Mouse (Mus musculus) cerebellum, adult 2 months (tissue): ENCODE results near the gene Csrp1. TPM values are rescaled to one million over a fixed set of nuclear protein-coding genes. Genes with fewer than 3 reads are reported as not detected.

Source experiments
- DNase-seq, 2 experiments: peaks; one replicate each; pipeline ENCODE4 v3.0.0; 2021
- H3K27ac ChIP-seq: fragments of 200-500 bp; 2 replicates; pipeline ENCODE4 v1.5.1; 2012; ENCODE audit warnings: low read length, control low read depth, inconsistent platforms; ENCODE audit not compliant: insufficient read depth
- H3K27me3 ChIP-seq: fragments of 200-500 bp; 2 replicates; pipeline ENCODE4 v1.6.1; 2012; ENCODE audit warnings: inconsistent platforms, mild to moderate bottlenecking, low read length, moderate library complexity; ENCODE audit not compliant: control insufficient read depth, insufficient read depth
- H3K4me1 ChIP-seq: fragments of 200-500 bp; 2 replicates; pipeline ENCODE4 v1.6.1; 2011; ENCODE audit warnings: low read length; ENCODE audit not compliant: control insufficient read depth, insufficient read depth
- H3K4me3 ChIP-seq: fragments of 200-500 bp; replicated peaks from 2 replicates; pipeline ENCODE3; 2011; ENCODE audit warnings: mild to moderate bottlenecking, low read depth, low read length, control low read depth; ENCODE audit not compliant: insufficient read depth
- CTCF ChIP-seq: fragments of 200-500 bp; IDR thresholded peaks from 2 replicates; pipeline ENCODE4 v1.5.1; 2011; ENCODE audit warnings: low read depth, mild to moderate bottlenecking, control low read depth, low read length, moderate library complexity, borderline replicate concordance; ENCODE audit not compliant: insufficient read depth
- POLR2A ChIP-seq: fragments of 200-500 bp; IDR thresholded peaks from 2 replicates; pipeline ENCODE4 v1.6.1; 2011; ENCODE audit warnings: low read length, control low read depth, borderline replicate concordance; ENCODE audit not compliant: insufficient read depth
- WGBS: fragments of 180-500 bp; shearing (Covaris S2); methylation state at CpG from one replicate; pipeline ENCODE4 v1.1.7; 2018; 5-methylcytosine and 5-hydroxymethylcytosine counted together
- polyA plus RNA-seq: library from polyadenylated mRNA; depleted of rRNA; stranded (reverse); fragments of >200 nt; gene quantifications from 2 replicates; pipeline ENCODE4 v1.2.3, GENCODE M21; 2012

Csrp1 gene
- polyA plus RNA-seq, 1 experiment: 434 TPM

DNA sequence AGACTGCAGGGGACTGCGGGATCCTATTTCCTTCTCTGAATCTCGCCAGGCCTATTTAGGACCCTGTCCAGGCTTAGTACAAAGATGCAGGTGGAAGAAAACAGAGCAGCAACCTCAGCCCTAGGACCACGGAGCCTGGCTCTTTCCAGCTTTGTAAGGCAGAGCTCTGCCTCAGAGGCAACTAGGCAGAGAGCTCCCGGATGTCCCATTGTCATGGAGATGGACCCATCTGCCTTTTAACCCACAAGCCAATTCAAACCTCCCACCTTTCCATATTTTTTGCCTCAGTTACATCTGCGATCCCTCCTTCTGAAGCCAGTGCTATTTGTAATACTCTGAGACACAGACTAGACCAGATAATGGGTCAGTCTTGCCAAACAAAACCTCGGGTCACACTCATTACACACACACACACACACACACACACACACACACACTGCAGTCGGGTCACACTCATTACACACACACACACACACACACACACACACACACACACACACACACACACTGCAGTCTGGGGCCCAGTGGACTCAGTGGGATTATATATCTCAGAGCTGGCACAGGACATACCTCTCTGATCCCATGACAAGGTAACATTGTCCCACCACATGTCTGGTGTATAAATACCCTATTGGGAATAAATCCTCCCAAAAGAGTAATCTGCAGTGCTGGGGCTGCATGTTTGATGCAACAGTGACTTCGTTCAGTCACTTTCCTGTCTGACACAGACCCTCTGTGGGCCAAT, 42.8 kb upstream of the Csrp1 start:
- 62% methylated on average over 8 of the region's 8 CpGs for WGBS

DNA sequence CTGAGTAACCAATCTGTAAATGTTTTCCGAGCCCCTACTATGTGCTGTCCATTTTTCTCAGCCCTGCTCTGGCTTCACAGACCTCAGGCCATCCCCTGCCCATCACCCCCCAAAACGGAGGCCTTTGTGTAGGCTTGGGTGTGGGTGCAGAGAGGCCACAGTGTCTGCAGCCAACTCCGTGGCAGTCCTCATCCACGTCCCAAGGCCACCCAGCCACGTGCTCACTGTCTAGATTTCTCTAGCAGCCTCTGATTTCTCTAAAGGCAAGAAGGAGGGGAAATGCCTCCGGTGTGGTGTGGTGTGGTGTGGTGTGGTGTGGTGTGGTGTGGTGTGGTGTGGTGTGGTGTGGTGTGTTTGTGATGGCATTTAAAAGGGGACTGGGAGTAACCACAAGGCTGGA, 41.7 kb upstream of the Csrp1 start:
- no peak for DNase-seq
- WGBS: 79% methylated on average over 6 of the region's 6 CpGs
- Histone ChIP-seq H3K4me1 (no peaks in the 10 kb centered on the region), H3K4me3 (no peak overlapping the region), H3K27me3 (no peaks in the 10 kb centered on the region), H3K27ac (no peak overlapping the region)
- TF ChIP-seq POLR2A (no peak), CTCF (no peak)

More for the DNA sequence above, 42.8 kb upstream of the Csrp1 start:
- Histone ChIP-seq H3K4me1 (no peaks in the 10 kb centered on the region), H3K27ac (no peak overlapping the region), H3K27me3 (no peaks in the 10 kb centered on the region), H3K4me3 (no peak overlapping the region)
- DNase-seq: no peak
- TF ChIP-seq CTCF (no peak), POLR2A (no peak)

DNA sequence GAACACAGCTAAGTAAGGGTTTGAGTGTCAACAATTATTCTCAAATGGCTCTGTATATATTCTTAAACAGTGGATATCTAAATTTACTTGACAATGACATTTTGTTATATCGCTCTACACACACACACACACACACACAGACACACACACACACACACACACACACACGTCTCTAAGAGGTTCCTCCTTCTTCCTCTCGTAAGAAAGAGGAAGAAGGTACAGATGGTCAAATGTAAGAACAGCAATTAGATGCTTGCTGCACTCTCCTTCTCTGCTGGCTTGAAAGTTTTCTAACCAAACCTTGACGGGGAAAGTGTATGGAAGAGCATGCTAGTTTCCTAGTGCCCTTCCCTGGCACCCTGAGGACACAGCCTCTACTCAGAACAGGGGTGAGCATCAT, 39.1 kb upstream of the Csrp1 start:
- no peak overlapping the region for H3K27ac ChIP-seq
- 73% methylated on average over 4 of the region's 4 CpGs for WGBS
- H3K4me3 ChIP-seq: no peak overlapping the region
- no peaks in the 10 kb centered on the region for H3K27me3 ChIP-seq
- TF ChIP-seq POLR2A (no peak), CTCF (no peak)
- no peaks in the 10 kb centered on the region for H3K4me1 ChIP-seq
- DNase-seq: no peak

DNA sequence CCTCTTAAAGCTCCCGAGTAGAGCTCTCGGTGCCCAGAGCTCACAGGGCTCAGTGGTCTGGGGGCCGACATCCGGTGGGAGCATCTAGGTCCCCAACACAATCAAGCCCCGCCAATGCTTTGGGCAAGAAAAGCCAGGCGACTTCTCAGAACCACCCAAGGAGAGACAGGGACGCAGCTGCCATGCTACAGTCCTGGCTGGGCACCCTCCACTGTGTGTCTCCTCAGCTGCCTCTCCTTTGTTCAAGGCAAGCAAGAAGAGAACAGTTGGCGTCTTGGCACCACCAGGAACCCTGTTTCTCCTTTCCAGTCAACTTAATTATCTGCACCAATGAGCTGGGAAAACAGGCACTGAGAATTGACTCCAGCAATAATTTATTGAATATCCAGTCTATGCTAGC, 38.7 kb upstream of the Csrp1 start:
- TF ChIP-seq CTCF: no peak
- no peak for TF ChIP-seq POLR2A
- Histone ChIP-seq H3K27me3 (no peaks in the 10 kb centered on the region), H3K27ac (no peak overlapping the region), H3K4me3 (no peak overlapping the region), H3K4me1 (no peaks in the 10 kb centered on the region)
- 39% methylated on average over 8 of the region's 8 CpGs for WGBS
- no peak for DNase-seq

DNA sequence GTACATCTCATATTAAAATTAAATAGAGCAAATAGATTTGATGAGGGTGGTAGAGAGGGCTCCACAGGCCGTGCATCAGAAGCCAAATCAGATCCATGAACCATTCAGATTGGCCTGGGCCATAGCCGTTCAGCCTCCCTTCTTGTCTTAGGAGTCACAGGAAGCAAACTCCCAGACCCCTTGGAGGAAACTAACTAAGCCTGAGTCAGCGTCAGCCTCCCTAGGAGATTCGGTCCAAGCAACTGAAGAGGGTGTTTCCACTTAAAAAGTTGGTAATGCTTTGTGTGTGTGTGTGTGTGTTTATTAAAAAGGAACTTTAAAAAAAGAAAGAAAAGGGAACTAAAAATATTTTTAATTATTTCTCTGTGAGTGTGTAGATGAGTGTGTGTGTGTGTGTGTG, 35.0 kb upstream of the Csrp1 start:
- H3K4me1 ChIP-seq: no peaks in the 10 kb centered on the region; the same call in 1 of the 2 replicates
- TF ChIP-seq POLR2A (no peak), CTCF (no peak)
- DNase-seq: no peak
- H3K4me3 ChIP-seq: no peak overlapping the region
- 79% methylated on average over 4 of the region's 4 CpGs for WGBS
- H3K27me3 ChIP-seq: peaks cover 1% of the 10 kb centered on the region; the same call in 1 of the 2 replicates
- H3K27ac ChIP-seq: no peak overlapping the region

DNA sequence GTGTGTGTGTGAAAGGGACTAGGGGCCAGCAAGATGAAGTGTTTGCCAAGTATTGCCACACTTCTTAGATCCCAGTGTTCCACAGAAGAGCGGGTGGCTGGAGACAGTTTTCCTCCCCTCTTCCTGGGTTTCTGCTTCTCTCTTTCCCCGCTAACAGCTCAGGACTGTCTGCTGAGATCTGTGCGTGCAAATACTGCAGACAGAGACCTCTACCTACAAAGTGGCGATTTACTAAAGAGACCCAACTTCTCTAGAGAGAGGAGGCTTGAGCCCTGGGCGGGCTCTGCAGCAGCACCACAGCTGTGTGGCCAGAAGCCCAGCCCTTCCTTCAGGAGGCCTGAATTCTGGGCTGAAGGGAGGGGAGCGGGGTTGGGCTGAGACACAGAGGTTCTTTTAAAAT, 34.5 kb upstream of the Csrp1 start:
- Histone ChIP-seq H3K27me3 (peaks cover 1% of the 10 kb centered on the region; the same call in 1 of the 2 replicates), H3K27ac (no peak overlapping the region), H3K4me3 (no peak overlapping the region), H3K4me1 (no peaks in the 10 kb centered on the region; the same call in 1 of the 2 replicates)
- 75% methylated on average over 6 of the region's 6 CpGs for WGBS
- DNase-seq: no peak
- TF ChIP-seq CTCF (no peak), POLR2A (no peak)

DNA sequence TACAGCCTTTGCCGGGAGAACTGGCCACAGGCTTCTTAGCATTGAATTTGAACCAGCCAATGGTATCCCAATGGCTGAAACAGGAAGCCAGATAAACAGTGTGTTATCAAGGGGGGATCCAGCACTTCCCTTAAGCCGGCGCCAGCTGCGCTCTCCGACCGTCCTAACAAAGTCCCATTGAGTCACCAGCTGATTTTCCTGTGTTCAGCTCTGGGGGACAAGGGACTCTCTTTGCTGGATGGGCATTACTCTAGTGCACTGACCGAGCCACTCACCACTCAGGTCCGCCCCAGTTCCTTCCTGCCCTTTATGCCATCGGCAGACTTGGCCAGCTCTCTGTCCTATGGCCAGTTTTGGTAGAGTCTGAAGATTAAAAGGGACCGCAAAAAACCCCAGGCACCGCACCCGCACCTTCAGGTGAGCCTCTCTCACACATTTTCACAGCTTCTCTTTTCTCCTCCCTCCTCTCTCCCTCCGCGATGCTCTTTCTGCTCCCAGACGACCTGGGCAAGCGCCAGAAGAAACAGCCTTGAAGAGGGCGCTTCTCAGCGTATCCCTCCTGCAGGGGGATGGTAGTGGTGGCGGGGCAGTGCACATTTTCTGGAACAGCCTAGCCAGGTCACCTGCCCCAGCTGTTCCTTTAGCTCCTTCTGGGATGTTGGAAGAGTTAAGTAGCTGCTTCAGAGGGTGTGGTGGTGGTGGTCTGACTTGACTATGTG, 32.9 kb upstream of the Csrp1 start:
- Histone ChIP-seq H3K27me3 (peaks cover 1% of the 10 kb centered on the region; the same call in 1 of the 2 replicates), H3K4me3 (peak overlapping the region; percentile 28), H3K27ac (no peak overlapping the region), H3K4me1 (no peaks in the 10 kb centered on the region; the same call in 1 of the 2 replicates)
- no peak for DNase-seq
- 4% methylated on average over 19 of the region's 19 CpGs for WGBS
- no peak for TF ChIP-seq POLR2A
- no peak for TF ChIP-seq CTCF

DNA sequence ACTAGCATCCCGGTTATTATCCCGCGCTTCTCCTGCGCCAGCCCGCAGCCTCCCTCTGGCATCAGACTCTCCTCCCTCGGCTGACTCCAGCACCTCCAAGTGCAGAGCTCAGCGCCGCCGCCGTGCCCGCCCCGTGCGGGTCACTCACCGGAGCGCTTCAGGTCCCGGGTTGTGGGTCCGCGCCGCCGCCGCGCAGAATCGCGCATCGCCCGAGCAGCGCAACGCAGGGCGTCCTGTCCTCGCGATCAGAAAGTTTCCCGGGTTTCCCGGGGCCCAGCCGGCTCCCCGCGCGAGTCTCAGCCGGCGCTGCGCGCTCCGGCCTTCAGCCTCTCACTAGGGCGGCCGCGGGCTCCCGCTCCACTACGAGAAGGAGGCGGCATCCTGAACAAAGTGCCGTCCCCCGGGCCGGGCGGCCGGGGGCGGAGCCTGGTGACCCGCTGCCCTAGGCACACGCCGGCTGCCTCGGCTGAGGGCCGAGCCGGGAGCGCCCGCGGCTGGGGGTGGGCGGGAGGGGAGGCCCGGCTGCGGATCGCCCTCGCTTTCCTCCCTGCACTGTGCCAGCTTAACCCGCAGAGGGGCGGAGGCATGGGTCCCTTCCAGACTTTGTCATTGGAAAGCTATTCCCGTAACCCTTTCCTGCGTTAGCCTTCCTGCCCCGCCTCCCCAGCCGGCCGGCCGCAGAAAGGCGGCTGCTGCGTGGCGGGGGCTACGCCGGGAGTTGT, 31.9 kb upstream of the Csrp1 start:
- WGBS: under 1% methylated on average over 81 of the region's 81 CpGs
- Histone ChIP-seq H3K27me3 (peaks cover 1% of the 10 kb centered on the region; the same call in 1 of the 2 replicates), H3K4me3 (peak overlapping the region; percentile 65), H3K4me1 (no peaks in the 10 kb centered on the region; the same call in 1 of the 2 replicates), H3K27ac (no peak overlapping the region)
- peak; percentile 55 to 64 for DNase-seq
- TF ChIP-seq POLR2A (no peak), CTCF (no peak)
